Comparison of ENCODE assay signal across 8 mouse cellular contexts in the genomic region with DNA sequence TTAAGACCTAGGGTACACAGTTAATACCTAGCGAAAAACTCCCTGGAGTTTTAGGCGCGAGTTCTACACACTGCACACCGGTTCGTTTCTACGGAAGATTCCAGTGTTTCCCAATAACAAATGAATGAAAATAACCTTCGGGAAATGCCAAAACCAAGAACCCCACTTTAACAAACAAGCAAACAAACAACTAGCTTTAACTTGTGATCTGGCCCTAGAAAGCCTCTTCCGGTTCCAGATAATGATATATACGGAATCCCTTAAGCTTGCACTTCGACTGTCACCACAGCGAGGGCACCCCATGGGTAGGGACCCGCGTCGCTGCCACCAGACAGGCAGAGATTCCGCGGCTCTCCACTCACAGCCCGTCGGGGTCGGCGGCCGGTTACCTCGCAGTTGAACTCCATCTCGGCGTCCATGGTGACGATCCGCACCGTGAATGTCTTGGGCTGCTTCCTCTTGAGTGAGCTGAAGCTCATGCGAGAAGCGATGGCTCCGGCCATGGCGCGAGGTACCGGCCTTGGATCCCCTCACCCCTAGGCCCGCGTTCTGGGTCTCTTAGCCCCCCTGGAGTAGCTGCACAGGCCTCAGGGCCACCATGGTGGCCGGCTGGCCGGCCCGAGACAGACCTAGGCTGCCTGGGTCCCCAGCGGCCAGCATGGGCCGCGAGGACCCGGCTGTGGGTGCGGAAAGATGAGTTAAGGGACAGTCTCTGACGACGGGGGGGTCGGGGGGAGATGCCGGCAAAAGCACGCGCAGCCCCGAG. TPM values are rescaled to one million over a fixed set of nuclear protein-coding genes. Genes with fewer than 3 reads are reported as not detected.
DNase-seq lines count a peak whose midpoint lies in the region; ATAC-seq and TF ChIP-seq lines count a peak whose summit lies in the region.

No protein-coding gene starts in this region.

- no peaks in the 10 kb centered on the region for H3K27me3 ChIP-seq in G1E (ENCODE audit: insufficient read depth, low read length)
- no peaks in the 10 kb centered on the region for H3K27me3 ChIP-seq in forebrain, embryonic 11.5 days (ENCODE audit: control insufficient read depth, insufficient read depth, low read length)
- no peaks in the 10 kb centered on the region for H3K27me3 ChIP-seq in hindbrain, embryonic 10.5 days (ENCODE audit: insufficient read depth, poor library complexity, severe bottlenecking)

- WGBS in forebrain, embryonic 11.5 days: 1% methylated on average over 50 of the region's 50 CpGs
- WGBS in hindbrain, embryonic 10.5 days: under 1% methylated on average over 50 of the region's 50 CpGs

- peaks cover 17% of the 10 kb centered on the region for H3K36me3 ChIP-seq in G1E (replicated peaks)
- no peaks in the 10 kb centered on the region for H3K36me3 ChIP-seq in forebrain, embryonic 11.5 days (ENCODE audit: control insufficient read depth, insufficient read depth, low read length)
- H3K36me3 ChIP-seq in hindbrain, embryonic 10.5 days: no peaks in the 10 kb centered on the region

- TF ChIP-seq POLR2A in bone marrow macrophage, adult 2 months (IDR thresholded peaks at IDR 0.05; ENCODE audit: borderline replicate concordance, low read depth, low read length): no peak

- H3K9ac ChIP-seq in forebrain, embryonic 11.5 days (ENCODE audit: low read length): peak overlapping the region; percentile 94

- no peak for ATAC-seq in G1E (ENCODE audit: extremely low read depth, insufficient number of reproducible peaks, low FRiP score, poor library complexity, severe bottlenecking)
- no peak; the same call in 1 of the 2 replicates for ATAC-seq in forebrain, embryonic 11.5 days (replicated peaks; ENCODE audit: low FRiP score)

- TF ChIP-seq CTCF in G1E (IDR thresholded peaks at IDR 0.05; ENCODE audit: low read depth, low read length): no peak
- no peak for TF ChIP-seq CTCF in bone marrow macrophage, adult 2 months (IDR thresholded peaks at IDR 0.05; ENCODE audit: low read depth, low read length)

- H3K4me2 ChIP-seq in forebrain, embryonic 11.5 days (ENCODE audit: low read depth, low read length, severe bottlenecking): peak overlapping the region; percentile 51

- peaks cover 23% of the 10 kb centered on the region for H3K4me1 ChIP-seq in G1E (ENCODE audit: insufficient read depth, low read depth, low read length)
- peaks cover 14% of the 10 kb centered on the region for H3K4me1 ChIP-seq in bone marrow macrophage, adult 2 months (ENCODE audit: control insufficient read depth, insufficient read depth, low read length)
- H3K4me1 ChIP-seq in forebrain, embryonic 11.5 days (replicated peaks; ENCODE audit: control insufficient read depth, insufficient read depth, low read length): peaks cover 2% of the 10 kb centered on the region; the same call in 1 of the 2 replicates
- H3K4me1 ChIP-seq in hindbrain, embryonic 10.5 days (replicated peaks): peaks cover 17% of the 10 kb centered on the region

- peak; percentile 26 for DNase-seq in G1E (ENCODE audit: low spot score)
- no peak for DNase-seq in forebrain, embryonic 11.5 days (ENCODE audit: low spot score)
- no peak for DNase-seq in hindbrain, embryonic 10.5 days (ENCODE audit: low spot score)
- DNase-seq in layer of hippocampus, postnatal 36 days: peak; percentile 22 to 31
- DNase-seq in lung, postnatal 4 days: peak; percentile 57 to 58
- DNase-seq in right cerebral cortex, postnatal 14 days: peak; percentile 34
- DNase-seq in urinary bladder, postnatal 14 days (ENCODE audit: low spot score): peak; percentile 45

- H3K4me3 ChIP-seq in G1E (ENCODE audit: low read depth, low read length): peak overlapping the region; percentile 88
- peak overlapping the region; percentile 80 for H3K4me3 ChIP-seq in bone marrow macrophage, adult 2 months (ENCODE audit: insufficient read depth, low read length)
- H3K4me3 ChIP-seq in forebrain, embryonic 11.5 days (ENCODE audit: low read depth, low read length): peak overlapping the region; percentile 76
- H3K4me3 ChIP-seq in hindbrain, embryonic 10.5 days: peak overlapping the region; percentile 85

- peak overlapping the region; percentile 73 for H3K27ac ChIP-seq in bone marrow macrophage, adult 2 months (ENCODE audit: insufficient read depth, low read depth, low read length)
- H3K27ac ChIP-seq in forebrain, embryonic 11.5 days (ENCODE audit: low read depth, low read length): peak overlapping the region; percentile 48; the same call in 1 of the 2 replicates
- H3K27ac ChIP-seq in hindbrain, embryonic 10.5 days: peak overlapping the region; percentile 95

- 0 out of 2 replicates have a peak, but pooled peaks cover 2% of the 10 kb centered on the region for H3K9me3 ChIP-seq in G1E (replicated peaks)
- H3K9me3 ChIP-seq in forebrain, embryonic 11.5 days (ENCODE audit: control insufficient read depth, low read length): no peaks in the 10 kb centered on the region
- no peaks in the 10 kb centered on the region for H3K9me3 ChIP-seq in hindbrain, embryonic 10.5 days

RNA-seq across cellular contexts. Expression of a gene that starts 0.7 kb away (rescaled TPM):
- total RNA-seq in G1E (2014; fragmentation: Nextera tagmentation) (41.9 and 43.3 TPM in 2 replicates), G1E (2017) (44.4 and 49.7 TPM in 2 replicates)
- polyA plus RNA-seq in G1E (2012): 62.2 and 79.7 TPM in 2 replicates
- 76.7 and 76.8 TPM in 2 replicates for polyA plus RNA-seq in bone marrow macrophage, adult 2 months (2012; ENCODE audit: insufficient read depth, insufficient read length, missing spikeins)
- polyA plus RNA-seq in forebrain, embryonic 11.5 days (2014; fragmentation: Nextera tagmentation; extraction: Ambion mirVana): 56.1 and 57.4 TPM in 2 replicates
- polyA plus RNA-seq in hindbrain, embryonic 10.5 days (2016; fragmentation: Nextera tagmentation; extraction: Ambion mirVana): 58.6 and 61.1 TPM in 2 replicates
- 100 to 1,000 TPM in 1 of 2 experiments, 10 to 100 TPM in 1; 92.9 to 101 TPM for total RNA-seq in layer of hippocampus, postnatal 36 days (2021)

RNA-seq across cellular contexts. Expression of a gene that starts 25.1 kb away (rescaled TPM):
- total RNA-seq in G1E (2014; fragmentation: Nextera tagmentation): 16.7 and 36.0 TPM in 2 replicates
- 21.8 and 22.5 TPM in 2 replicates for total RNA-seq in G1E (2017)
- 24.4 and 25.3 TPM in 2 replicates for polyA plus RNA-seq in G1E (2012)
- 7.7 TPM in 2 replicates for polyA plus RNA-seq in bone marrow macrophage, adult 2 months (2012; ENCODE audit: insufficient read depth, insufficient read length, missing spikeins)
- 77.5 and 80.0 TPM in 2 replicates for polyA plus RNA-seq in forebrain, embryonic 11.5 days (2014; fragmentation: Nextera tagmentation; extraction: Ambion mirVana)
- 77.9 and 89.0 TPM in 2 replicates for polyA plus RNA-seq in hindbrain, embryonic 10.5 days (2016; fragmentation: Nextera tagmentation; extraction: Ambion mirVana)
- total RNA-seq in layer of hippocampus, postnatal 36 days (2021): 10 to 100 TPM; 81.2 to 86.8 TPM

RNA-seq across cellular contexts. Expression of a gene that starts 46.5 kb away (rescaled TPM):
- total RNA-seq in G1E (2014; fragmentation: Nextera tagmentation): 50.6 and 57.9 TPM in 2 replicates
- total RNA-seq in G1E (2017): 67.5 and 68.8 TPM in 2 replicates
- 5.8 and 8.9 TPM in 2 replicates for polyA plus RNA-seq in G1E (2012)
- 23.0 and 23.3 TPM in 2 replicates for polyA plus RNA-seq in bone marrow macrophage, adult 2 months (2012; ENCODE audit: insufficient read depth, insufficient read length, missing spikeins)
- 54.7 and 61.3 TPM in 2 replicates for polyA plus RNA-seq in forebrain, embryonic 11.5 days (2014; fragmentation: Nextera tagmentation; extraction: Ambion mirVana)
- 53.3 and 59.4 TPM in 2 replicates for polyA plus RNA-seq in hindbrain, embryonic 10.5 days (2016; fragmentation: Nextera tagmentation; extraction: Ambion mirVana)
- 10 to 100 TPM; 40.4 to 41.2 TPM for total RNA-seq in layer of hippocampus, postnatal 36 days (2021)

Comparison
In these comparisons a context has a peak if more than half of its experiments do, and no peak if none do; other contexts are left out.
1. DNase-seq: peak in G1E (single experiment), layer of hippocampus, postnatal 36 days (2 of 2), lung, postnatal 4 days (2 of 2), right cerebral cortex, postnatal 14 days (single experiment) and urinary bladder, postnatal 14 days (single experiment); none in forebrain, embryonic 11.5 days (single experiment) and hindbrain, embryonic 10.5 days (single experiment).
2. Peak in every context shown above with its lines, with median percentiles within 50 percentile points of each other: H3K4me3 ChIP-seq and H3K27ac ChIP-seq.